Mouse (Mus musculus): Measurements from ENCODE around the gene Shc3.

DNA sequence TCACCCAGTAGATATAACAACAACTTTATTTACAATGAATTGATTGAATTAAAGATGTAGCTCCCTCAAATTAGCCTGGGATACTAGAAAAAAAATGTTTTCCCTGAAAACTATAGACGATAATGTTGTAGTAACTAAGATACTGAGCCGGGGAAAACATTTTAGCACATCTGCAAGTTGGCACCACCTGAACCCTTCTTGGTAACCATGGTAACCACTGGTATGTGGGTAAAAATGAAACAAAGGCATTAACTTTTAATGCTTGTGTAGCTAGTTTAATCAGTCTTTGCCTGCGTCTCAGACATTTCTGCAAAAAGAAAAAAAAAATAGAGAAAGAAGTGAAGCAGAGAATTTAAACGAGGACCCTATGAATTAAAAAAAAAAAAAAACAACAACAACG lies 42.3 kb upstream of the Shc3 start:
- no peak for TF ChIP-seq RCOR1 (IDR thresholded peaks at IDR 0.05; ENCODE audit: low read depth, low read length)
- TF ChIP-seq CTCF (IDR thresholded peaks at IDR 0.05 in 2 of 3, conservative IDR thresholded peaks at IDR 0.05 in 1 of 3; ENCODE audit: control insufficient read depth in 1 of 3, insufficient read depth in 1 of 3, low read depth in 2 of 3, low read length in 3 of 3, poor library complexity in 1 of 3, severe bottlenecking in 1 of 3) = no peak
- TF ChIP-seq MAZ (IDR thresholded peaks at IDR 0.05; ENCODE audit: low read depth, low read length) = no peak
- no peak for TF ChIP-seq GATA1 (IDR thresholded peaks at IDR 0.05; ENCODE audit: low read depth, low read length)
- no peak for TF ChIP-seq POLR2A (IDR thresholded peaks at IDR 0.05; ENCODE audit: control insufficient read depth in 1 of 2, insufficient read depth in 1 of 2, low read depth in 1 of 2, low read length in 2 of 2, poor library complexity in 1 of 2)
- TF ChIP-seq E2F4 (IDR thresholded peaks at IDR 0.05; ENCODE audit: borderline replicate concordance, low read depth, low read length) = no peak
- TF ChIP-seq USF1 (IDR thresholded peaks at IDR 0.05; ENCODE audit: low read depth, low read length) = no peak
- no peak for TF ChIP-seq MYB (IDR thresholded peaks at IDR 0.05; ENCODE audit: low read depth, low read length)
- TF ChIP-seq TBP (IDR thresholded peaks at IDR 0.05; ENCODE audit: low read depth, low read length) = no peak
- TF ChIP-seq BHLHE40 (IDR thresholded peaks at IDR 0.05; ENCODE audit: borderline replicate concordance, low read depth, low read length) = no peak
- no peak for TF ChIP-seq ZC3H11A (IDR thresholded peaks at IDR 0.05; ENCODE audit: low read depth, low read length)
